Comparison of ENCODE assay signal across 8 mouse cellular contexts in the genomic region with DNA sequence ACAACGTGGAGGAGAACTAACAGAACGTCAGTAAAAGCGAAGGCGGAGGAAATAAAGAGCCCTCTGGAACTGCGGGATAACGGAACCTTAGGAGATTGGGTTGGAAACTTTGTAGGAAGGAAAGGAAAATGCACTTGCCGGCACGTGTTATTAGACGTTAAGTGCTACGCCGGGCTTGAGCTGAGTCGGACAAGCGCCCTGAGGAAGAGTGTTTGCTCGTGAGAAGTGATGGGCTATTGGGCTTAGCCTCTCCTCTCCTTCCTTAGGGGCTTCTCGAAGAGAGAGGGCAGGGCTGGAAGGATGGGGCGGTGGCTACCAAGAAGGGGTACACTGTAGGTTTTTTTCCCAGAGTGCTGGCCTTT. TPM values are rescaled to one million over a fixed set of nuclear protein-coding genes. Genes with fewer than 3 reads are reported as not detected.
DNase-seq lines count a peak whose midpoint lies in the region; ATAC-seq lines count a peak whose summit lies in the region.

No protein-coding gene starts in this region.

- H3K9me3 ChIP-seq in lung, embryonic 15.5 days = no peaks in the 10 kb centered on the region
- no peaks in the 10 kb centered on the region for H3K9me3 ChIP-seq in forebrain, embryonic 10.5 days
- H3K9me3 ChIP-seq in limb, embryonic 13.5 days = no peaks in the 10 kb centered on the region
- no peaks in the 10 kb centered on the region for H3K9me3 ChIP-seq in neural tube, embryonic 13.5 days

- peak overlapping the region; percentile 85 for H3K4me3 ChIP-seq in lung, embryonic 15.5 days
- peak overlapping the region; percentile 86 for H3K4me3 ChIP-seq in forebrain, embryonic 10.5 days
- peak overlapping the region; percentile 84 for H3K4me3 ChIP-seq in limb, embryonic 13.5 days
- peak overlapping the region; percentile 80 for H3K4me3 ChIP-seq in neural tube, embryonic 13.5 days

- ATAC-seq in lung, embryonic 15.5 days (ENCODE audit: borderline replicate concordance, extremely low read depth, low FRiP score, low TSS enrichment) = peak; percentile 80
- peak; percentile 82 for ATAC-seq in limb, embryonic 13.5 days (ENCODE audit: low FRiP score, low read depth)
- ATAC-seq in neural tube, embryonic 13.5 days (ENCODE audit: low read depth) = peak; percentile 90

- no peaks in the 10 kb centered on the region for H3K36me3 ChIP-seq in lung, embryonic 15.5 days
- H3K36me3 ChIP-seq in forebrain, embryonic 10.5 days (replicated peaks) = peaks cover 33% of the 10 kb centered on the region
- H3K36me3 ChIP-seq in limb, embryonic 13.5 days = peaks cover 13% of the 10 kb centered on the region
- H3K36me3 ChIP-seq in neural tube, embryonic 13.5 days = peaks cover 18% of the 10 kb centered on the region

- H3K4me2 ChIP-seq in lung, embryonic 15.5 days = peak overlapping the region; percentile 84
- H3K4me2 ChIP-seq in limb, embryonic 13.5 days (replicated peaks) = peak overlapping the region; percentile 83
- H3K4me2 ChIP-seq in neural tube, embryonic 13.5 days = peak overlapping the region; percentile 95

- under 1% methylated on average over 16 of the region's 16 CpGs for WGBS in lung, embryonic 15.5 days
- under 1% methylated on average over 16 of the region's 16 CpGs for WGBS in forebrain, embryonic 10.5 days
- under 1% methylated on average over 16 of the region's 16 CpGs for WGBS in limb, embryonic 13.5 days
- WGBS in neural tube, embryonic 13.5 days = 0% methylated on average over 16 of the region's 16 CpGs

- peak; percentile 64 for DNase-seq in adrenal gland, postnatal 14 days
- DNase-seq in adrenal gland, adult 2 months = no peak
- DNase-seq in lung, postnatal 25 days (ENCODE audit: low spot score) = no peak
- no peak for DNase-seq in forebrain, embryonic 10.5 days (ENCODE audit: extremely low spot score, low spot score)
- DNase-seq in right cerebral cortex, postnatal 36 days (ENCODE audit: low spot score in 2 of 2) = no peak

- no peaks in the 10 kb centered on the region for H3K27me3 ChIP-seq in lung, embryonic 15.5 days
- H3K27me3 ChIP-seq in forebrain, embryonic 10.5 days (ENCODE audit: poor library complexity, severe bottlenecking) = no peaks in the 10 kb centered on the region
- H3K27me3 ChIP-seq in limb, embryonic 13.5 days = no peaks in the 10 kb centered on the region
- no peaks in the 10 kb centered on the region for H3K27me3 ChIP-seq in neural tube, embryonic 13.5 days

- peaks cover 17% of the 10 kb centered on the region for H3K4me1 ChIP-seq in lung, embryonic 15.5 days
- H3K4me1 ChIP-seq in forebrain, embryonic 10.5 days = peaks cover 22% of the 10 kb centered on the region
- H3K4me1 ChIP-seq in limb, embryonic 13.5 days = peaks cover 21% of the 10 kb centered on the region
- H3K4me1 ChIP-seq in neural tube, embryonic 13.5 days (replicated peaks) = peaks cover 23% of the 10 kb centered on the region

- peak overlapping the region; percentile 51 for H3K9ac ChIP-seq in lung, embryonic 15.5 days
- peak overlapping the region; percentile 72 for H3K9ac ChIP-seq in limb, embryonic 13.5 days
- H3K9ac ChIP-seq in neural tube, embryonic 13.5 days = peak overlapping the region; percentile 75

- peak overlapping the region; percentile 60 for H3K27ac ChIP-seq in lung, embryonic 15.5 days
- peak overlapping the region; percentile 87 for H3K27ac ChIP-seq in forebrain, embryonic 10.5 days
- H3K27ac ChIP-seq in limb, embryonic 13.5 days = no peak overlapping the region; the same call in 1 of the 2 replicates
- no peak overlapping the region for H3K27ac ChIP-seq in neural tube, embryonic 13.5 days (replicated peaks)

RNA-seq across cellular contexts. Expression of a gene that starts 0.3 kb away (rescaled TPM):
- 23.6 and 25.0 TPM in 2 replicates for total RNA-seq in adrenal gland, postnatal 14 days (2021)
- 10 to 100 TPM; 21.7 to 33.0 TPM for total RNA-seq in adrenal gland, adult 2 months (2021)
- polyA plus RNA-seq in adrenal gland, adult 2 months (2012; rRNA removed) = 0.19 and 0.22 TPM in 2 replicates
- polyA plus RNA-seq in lung, embryonic 15.5 days (2015; fragmentation: Nextera tagmentation; extraction: Ambion mirVana) = 12.5 and 14.2 TPM in 2 replicates
- 23.1 and 25.9 TPM in 2 replicates for polyA plus RNA-seq in forebrain, embryonic 10.5 days (2016; fragmentation: Nextera tagmentation; extraction: Ambion mirVana)
- polyA plus RNA-seq in limb, embryonic 13.5 days (2015; fragmentation: Nextera tagmentation; extraction: Ambion mirVana) = 18.7 and 19.0 TPM in 2 replicates
- 19.4 and 22.5 TPM in 2 replicates for polyA plus RNA-seq in neural tube, embryonic 13.5 days (2015; fragmentation: Nextera tagmentation; extraction: Ambion mirVana)

RNA-seq across cellular contexts. Expression of a gene that starts 0.6 kb away (rescaled TPM):
- total RNA-seq in adrenal gland, postnatal 14 days (2021) = 5.0 and 5.9 TPM in 2 replicates
- 1 to 10 TPM in 1 of 2 experiments, under 1 TPM in 1; 0.79 to 1.0 TPM for total RNA-seq in adrenal gland, adult 2 months (2021)
- polyA plus RNA-seq in adrenal gland, adult 2 months (2012; rRNA removed) = 0.12 and 0.39 TPM in 2 replicates
- polyA plus RNA-seq in lung, embryonic 15.5 days (2015; fragmentation: Nextera tagmentation; extraction: Ambion mirVana) = 32.0 and 36.2 TPM in 2 replicates
- polyA plus RNA-seq in forebrain, embryonic 10.5 days (2016; fragmentation: Nextera tagmentation; extraction: Ambion mirVana) = 36.4 and 37.1 TPM in 2 replicates
- 24.3 and 30.9 TPM in 2 replicates for polyA plus RNA-seq in limb, embryonic 13.5 days (2015; fragmentation: Nextera tagmentation; extraction: Ambion mirVana)
- polyA plus RNA-seq in neural tube, embryonic 13.5 days (2015; fragmentation: Nextera tagmentation; extraction: Ambion mirVana) = 7.2 and 7.6 TPM in 2 replicates

RNA-seq across cellular contexts. Expression of a gene that starts 28.7 kb away (rescaled TPM):
- total RNA-seq in adrenal gland, postnatal 14 days (2021) = 74.4 and 80.8 TPM in 2 replicates
- 10 to 100 TPM; 65.8 to 78.3 TPM for total RNA-seq in adrenal gland, adult 2 months (2021)
- polyA plus RNA-seq in adrenal gland, adult 2 months (2012; rRNA removed) = 6.6 and 9.3 TPM in 2 replicates
- 62.0 and 66.3 TPM in 2 replicates for polyA plus RNA-seq in lung, embryonic 15.5 days (2015; fragmentation: Nextera tagmentation; extraction: Ambion mirVana)
- 120 and 125 TPM in 2 replicates for polyA plus RNA-seq in forebrain, embryonic 10.5 days (2016; fragmentation: Nextera tagmentation; extraction: Ambion mirVana)
- polyA plus RNA-seq in limb, embryonic 13.5 days (2015; fragmentation: Nextera tagmentation; extraction: Ambion mirVana) = 66.0 and 71.3 TPM in 2 replicates
- polyA plus RNA-seq in neural tube, embryonic 13.5 days (2015; fragmentation: Nextera tagmentation; extraction: Ambion mirVana) = 59.9 and 66.6 TPM in 2 replicates

RNA-seq across cellular contexts. Expression of a gene that starts 45.3 kb away (rescaled TPM):
- 40.3 and 45.5 TPM in 2 replicates for total RNA-seq in adrenal gland, postnatal 14 days (2021)
- total RNA-seq in adrenal gland, adult 2 months (2021) = 10 to 100 TPM; 60.1 to 64.3 TPM
- polyA plus RNA-seq in adrenal gland, adult 2 months (2012; rRNA removed) = 2.1 and 3.2 TPM in 2 replicates
- 99.5 and 108 TPM in 2 replicates for polyA plus RNA-seq in lung, embryonic 15.5 days (2015; fragmentation: Nextera tagmentation; extraction: Ambion mirVana)
- 1.7 and 2.6 TPM in 2 replicates for polyA plus RNA-seq in forebrain, embryonic 10.5 days (2016; fragmentation: Nextera tagmentation; extraction: Ambion mirVana)
- 150 and 159 TPM in 2 replicates for polyA plus RNA-seq in limb, embryonic 13.5 days (2015; fragmentation: Nextera tagmentation; extraction: Ambion mirVana)
- polyA plus RNA-seq in neural tube, embryonic 13.5 days (2015; fragmentation: Nextera tagmentation; extraction: Ambion mirVana) = 17.0 and 17.5 TPM in 2 replicates

Comparison
In these comparisons a context has a peak if more than half of its experiments do, and no peak if none do; other contexts are left out.
1. H3K27ac ChIP-seq: peak in lung, embryonic 15.5 days (single experiment) and forebrain, embryonic 10.5 days (single experiment); none in limb, embryonic 13.5 days (single experiment) and neural tube, embryonic 13.5 days (single experiment).
2. RNA of a gene that starts 0.3 kb away (polyA plus RNA-seq): 23.1 to 25.9 TPM in forebrain, embryonic 10.5 days, 19.4 to 22.5 TPM in neural tube, embryonic 13.5 days, 18.7 to 19.0 TPM in limb, embryonic 13.5 days and 12.5 to 14.2 TPM in lung, embryonic 15.5 days; 0.19 to 0.22 TPM in adrenal gland, adult 2 months; every median in the first group is over 10 times any median in the second.
3. Peak in every context shown above with its lines, with median percentiles within 50 percentile points of each other: ATAC-seq, H3K4me2 ChIP-seq, H3K4me3 ChIP-seq and H3K9ac ChIP-seq.